Mouse (Mus musculus): ENCODE results near the gene Ms4a6d.
"Not testable (repeated sequence)": the region's sequence is repeated elsewhere in the genome, so short reads cannot be mapped to it uniquely, and the experiment has no call there.

The Ms4a6d gene

DNA sequence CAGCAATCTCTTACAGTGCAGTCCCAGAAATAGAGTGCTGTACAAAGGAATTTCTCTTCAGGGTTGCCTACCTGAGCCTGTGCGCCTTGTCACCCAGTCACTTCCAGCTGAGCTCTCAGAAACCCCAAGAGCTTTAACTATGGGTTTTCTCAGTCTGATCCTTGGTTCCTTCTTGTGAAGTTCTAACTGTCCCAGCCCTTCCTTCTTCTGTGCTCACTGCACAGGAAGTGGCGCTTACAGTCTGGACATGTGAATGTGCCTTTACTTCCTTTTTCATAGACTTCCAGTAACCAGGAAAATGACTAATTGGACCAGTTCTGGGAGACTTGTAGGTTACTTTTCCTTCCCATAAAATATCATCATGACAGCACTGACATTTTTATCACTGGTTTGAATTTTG, at the start of gene Ms4a6d:
TSS of gene Ms4a6d (minus strand) at position 247 of the 400 bp plus-strand sequence.
- DNase-seq (ENCODE audit: low spot score), result no peak

- DNase-seq (ENCODE audit: low spot score), result no peak
These were observed 44.9 kb upstream of the Ms4a6d start for GRCm38 (mm10) chr19:11649564-11649963.

- no peak for DNase-seq (ENCODE audit: low spot score)
These were observed 41.5 kb upstream of the Ms4a6d start for GRCm38 (mm10) chr19:11646166-11646565.

GRCm38 (mm10) chr19:11640732-11641131, 36.1 kb upstream of the Ms4a6d start, which contains the start of gene Ms4a3:
Ms4a3 (minus strand) TSS chr19:11640851.
- DNase-seq (ENCODE audit: low spot score), result no peak

DNA sequence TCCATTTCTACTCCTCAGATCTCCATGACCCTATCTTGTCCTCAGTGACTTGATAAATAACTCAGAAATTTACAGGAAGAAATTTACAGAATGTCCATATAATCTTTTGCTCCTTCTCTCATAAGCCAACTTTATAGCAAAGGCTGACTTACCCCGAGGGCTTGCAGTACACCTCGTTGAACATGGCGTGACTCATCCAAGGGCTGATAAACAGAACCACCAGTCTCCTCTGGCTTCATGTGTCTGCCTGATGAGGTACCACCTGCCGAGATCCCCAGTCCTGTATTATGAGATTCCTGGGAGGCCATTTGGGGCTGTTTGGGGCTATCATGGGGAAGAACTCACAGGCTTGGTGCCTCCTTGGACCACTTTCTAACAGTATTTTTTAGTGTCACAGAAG, 34.4 kb upstream of the Ms4a6d start:
- no peak for DNase-seq (ENCODE audit: low spot score)

DNA sequence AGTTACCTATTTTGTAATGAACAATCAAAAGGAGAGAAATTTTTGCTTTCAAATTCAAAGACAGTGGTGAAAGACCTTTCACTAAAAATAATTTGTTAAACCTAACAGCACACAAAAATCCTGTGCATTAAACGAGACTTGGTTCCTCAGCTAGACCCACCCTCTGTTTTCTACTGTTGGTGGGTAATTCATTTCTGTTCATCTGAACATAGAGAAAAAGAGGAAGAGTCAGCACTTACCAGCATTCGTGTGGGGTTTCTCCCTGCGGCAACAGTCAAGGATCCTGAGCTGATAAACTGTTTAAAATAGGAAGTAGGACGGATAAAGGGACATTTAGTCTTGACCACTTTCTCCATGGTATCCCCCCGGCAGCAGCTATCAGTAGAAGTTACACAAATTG, 30.9 kb upstream of the Ms4a6d start:
- DNase-seq (ENCODE audit: low spot score), result no peak

GRCm38 (mm10) chr19:11634330-11634729, 29.7 kb upstream of the Ms4a6d start:
- no peak for DNase-seq (ENCODE audit: low spot score)

- DNase-seq (ENCODE audit: low spot score), result no peak
These were observed 29.1 kb upstream of the Ms4a6d start for GRCm38 (mm10) chr19:11633732-11634131.

DNA sequence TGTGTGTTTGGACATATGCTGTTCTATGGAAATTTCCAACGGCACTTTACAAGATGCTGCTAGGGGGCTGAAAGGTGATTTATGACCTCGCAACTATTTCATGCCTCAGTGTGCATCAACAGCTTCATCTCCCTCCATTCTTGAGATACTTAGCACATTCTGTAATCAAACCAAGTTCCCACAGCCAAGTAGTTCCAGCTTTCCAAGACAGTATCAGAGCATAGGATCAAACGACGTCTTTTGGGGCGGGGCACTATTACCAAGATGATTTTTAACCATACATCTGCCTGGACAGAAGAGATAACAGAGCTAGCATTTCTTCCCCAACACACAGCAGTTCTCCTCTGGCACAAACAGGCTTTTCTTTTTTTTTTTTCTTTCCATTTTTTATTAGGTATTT, 20.6 kb upstream of the Ms4a6d start:
- no peak for DNase-seq (ENCODE audit: low spot score)

DNA sequence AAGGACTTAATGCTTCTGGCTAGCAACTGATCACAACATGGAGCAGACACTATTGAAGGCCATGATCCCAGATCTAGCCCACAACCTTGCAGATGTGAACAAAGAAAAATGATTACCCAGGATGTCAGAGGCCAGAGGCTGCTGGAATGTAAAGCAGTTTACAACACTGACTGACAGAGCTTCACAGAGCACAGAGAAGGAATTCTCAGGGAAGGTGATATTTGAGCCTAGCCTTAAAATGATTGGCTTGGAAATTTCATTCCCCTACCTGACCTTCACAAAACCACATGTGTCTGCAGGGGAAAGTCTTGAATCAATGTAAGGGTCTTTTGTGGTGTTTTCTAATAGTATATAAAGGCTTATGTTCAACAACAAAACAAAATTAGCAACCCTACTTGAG, 20.2 kb upstream of the Ms4a6d start:
- DNase-seq (ENCODE audit: low spot score), result peak; percentile 14

GRCm38 (mm10) chr19:11623551-11623950, 18.9 kb upstream of the Ms4a6d start, which contains the start of gene Ms4a2:
Ms4a2 (minus strand) TSS chr19:11623719.
- no peak for DNase-seq (ENCODE audit: low spot score)

DNA sequence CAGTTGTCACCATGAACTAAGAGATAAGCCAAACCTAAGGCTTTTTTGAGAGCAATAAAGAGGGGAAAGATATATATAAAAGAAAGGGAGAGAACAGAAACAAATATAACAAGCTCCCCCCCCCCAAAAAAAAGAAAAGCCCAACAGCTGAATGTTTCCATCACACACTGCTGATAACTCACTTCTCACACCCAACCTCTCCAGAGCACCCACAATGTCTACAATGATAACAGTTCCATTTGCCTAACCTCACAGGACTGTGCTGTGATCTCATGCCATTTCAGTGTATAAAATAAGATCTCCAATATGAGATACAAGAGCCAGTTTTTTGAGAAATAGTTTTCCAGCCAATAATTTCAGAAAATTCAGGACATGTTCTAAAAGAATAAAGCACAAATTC, 13.3 kb upstream of the Ms4a6d start:
- no peak for DNase-seq (ENCODE audit: low spot score)

DNA sequence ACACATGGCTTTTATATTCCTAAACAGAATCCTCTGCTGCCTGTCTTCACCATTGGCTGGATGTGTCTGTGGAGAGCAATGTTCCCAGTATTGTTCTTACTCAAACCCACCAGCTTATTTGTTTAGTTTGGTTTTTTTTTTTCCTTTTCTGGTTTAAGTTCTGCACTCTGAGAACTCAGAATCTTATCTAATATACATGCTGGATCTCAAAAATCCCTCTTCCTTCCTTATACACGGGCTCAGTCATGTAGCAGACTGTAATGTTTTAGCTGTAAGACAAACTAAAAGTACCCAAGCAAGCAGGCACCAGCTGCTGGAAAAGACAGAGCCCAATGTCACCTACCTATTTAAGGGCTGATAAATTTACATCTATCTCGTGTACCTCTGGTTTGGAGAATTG, 10.2 kb upstream of the Ms4a6d start:
- no peak for DNase-seq (ENCODE audit: low spot score)

- no peak for DNase-seq (ENCODE audit: low spot score)
These were observed 9.3 kb upstream of the Ms4a6d start for GRCm38 (mm10) chr19:11613776-11614443.

- no peak for DNase-seq (ENCODE audit: low spot score)
These were observed 8.4 kb upstream of the Ms4a6d start for GRCm38 (mm10) chr19:11613084-11613483.

DNA sequence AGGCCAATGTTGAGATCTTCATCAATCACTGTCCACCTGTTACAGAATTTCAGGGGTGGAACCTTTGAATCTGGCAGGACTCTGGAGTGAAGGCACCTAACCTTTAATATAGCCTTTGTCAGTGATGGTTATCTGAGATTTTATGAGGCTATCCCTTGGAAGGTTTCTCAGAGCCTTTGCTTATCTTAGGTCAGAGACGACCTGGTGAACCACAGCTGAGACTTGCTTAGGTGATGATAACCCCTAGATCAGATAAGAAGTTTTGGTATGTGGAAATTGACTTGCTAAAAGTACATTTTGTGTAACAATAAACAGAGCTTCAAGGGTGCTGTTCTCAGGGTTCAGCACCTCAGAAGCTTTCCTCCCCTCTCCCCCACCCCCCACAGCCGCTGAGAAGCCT, 7.6 kb upstream of the Ms4a6d start:
- DNase-seq (ENCODE audit: low spot score), result peak; percentile 25

- peak; percentile 17 for DNase-seq (ENCODE audit: low spot score)
These were observed 6.9 kb upstream of the Ms4a6d start for GRCm38 (mm10) chr19:11611541-11611945.

DNA sequence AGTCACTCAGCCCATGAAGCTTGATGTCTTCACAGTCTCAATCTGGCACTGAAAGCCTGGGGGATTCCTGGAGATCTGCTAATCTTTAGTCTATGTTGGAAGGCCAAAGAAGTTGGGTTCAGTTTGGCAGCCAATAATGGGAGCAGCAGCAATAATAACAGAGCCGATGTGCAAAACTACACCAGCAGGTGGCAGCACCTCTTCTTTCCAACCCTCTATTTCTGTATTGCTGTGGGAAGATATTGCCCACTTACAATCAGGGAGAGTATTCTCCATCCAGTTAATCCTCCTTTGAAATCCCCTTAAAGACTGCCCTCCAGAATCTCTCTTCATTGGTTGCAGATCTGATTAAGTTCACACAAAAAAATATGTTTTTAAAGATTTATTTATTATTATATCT, 3.5 kb upstream of the Ms4a6d start:
- DNase-seq (ENCODE audit: low spot score), result peak; percentile 17

DNA sequence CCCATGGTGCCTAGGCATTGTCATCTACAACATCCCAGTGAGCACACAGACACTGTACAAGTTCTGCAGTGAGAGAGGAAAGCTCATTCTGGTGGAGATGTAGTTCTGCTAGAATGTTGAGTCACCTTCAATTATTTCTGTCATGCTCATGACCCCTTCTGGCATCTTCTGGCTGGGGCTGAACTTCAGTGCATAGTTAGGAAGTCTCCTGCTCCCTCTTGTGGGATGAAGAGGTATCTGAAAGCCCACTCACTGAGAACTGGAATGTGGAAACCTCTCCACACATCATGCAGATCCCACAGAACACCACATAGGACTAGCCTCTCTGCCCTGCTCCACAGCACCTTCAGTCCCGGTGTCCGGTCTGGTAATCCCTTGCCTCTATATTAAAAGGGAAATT, 2.6 kb downstream of the Ms4a6d start:
- no peak for DNase-seq (ENCODE audit: low spot score)

- DNase-seq (ENCODE audit: low spot score), result no peak
These were observed 3.3 kb downstream of the Ms4a6d start for GRCm38 (mm10) chr19:11601349-11601748.

- DNase-seq (ENCODE audit: low spot score), result no peak
These were observed 14.7 kb downstream of the Ms4a6d start for GRCm38 (mm10) chr19:11589891-11590449.

- DNase-seq (ENCODE audit: low spot score), result no peak
These were observed 15.4 kb downstream of the Ms4a6d start for GRCm38 (mm10) chr19:11589205-11589604.

- DNase-seq (ENCODE audit: low spot score), result no peak
These were observed 29.7 kb downstream of the Ms4a6d start for GRCm38 (mm10) chr19:11574965-11575364.

DNA sequence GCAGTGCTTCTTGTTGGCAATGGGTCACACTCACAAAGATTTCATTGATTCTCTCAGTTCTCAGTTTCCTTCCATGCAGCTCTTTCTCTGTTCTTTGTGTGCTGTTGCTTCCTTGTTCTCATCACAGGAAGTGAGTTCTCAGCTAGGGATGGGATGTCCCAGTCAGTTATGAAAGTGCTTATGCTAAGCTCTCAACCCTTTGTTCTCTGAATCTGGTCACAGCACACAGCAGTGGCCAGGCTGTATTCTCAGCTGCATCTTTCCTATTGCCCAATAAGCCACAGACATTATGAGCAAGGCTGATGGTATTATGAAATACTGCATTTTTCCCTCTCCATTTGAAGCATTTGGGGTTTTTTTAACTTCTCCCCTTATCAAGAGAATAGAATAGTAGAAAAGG, 45.1 kb downstream of the Ms4a6d start:
- DNase-seq (ENCODE audit: low spot score), result not testable (repeated sequence)
